Mouse (Mus musculus) myocyte (in vitro differentiated cells): Measurements from ENCODE around the gene Krtcap2. TPM values are rescaled to one million over a fixed set of nuclear protein-coding genes. Genes with fewer than 3 reads are reported as not detected.

Experiments
- H3K27me3 ChIP-seq: one replicate; pipeline ENCODE4 v1.6.1; 2011; ENCODE audit not compliant: control insufficient read depth, insufficient read depth, insufficient read length
- H3K36me3 ChIP-seq: one replicate; pipeline ENCODE4 v1.6.1; 2011; ENCODE audit not compliant: control insufficient read depth, insufficient read depth
- H3K4me2 ChIP-seq: one replicate; pipeline ENCODE4 v1.6.1; 2011; ENCODE audit warnings: low read depth, control low read depth
- H3K4me3 ChIP-seq: one replicate; pipeline ENCODE4 v1.5.1; 2011; ENCODE audit warnings: mild to moderate bottlenecking, control low read depth, moderate library complexity
- H3K79me2 ChIP-seq: one replicate; pipeline ENCODE4 v1.6.1; 2011; ENCODE audit not compliant: control insufficient read depth, insufficient read depth
- H3ac ChIP-seq: one replicate; pipeline ENCODE4 v1.6.1; 2011; ENCODE audit not compliant: control insufficient read depth, insufficient read length
- CEBPB ChIP-seq: IDR thresholded peaks from 2 replicates; pipeline ENCODE4 v1.6.1; 2011; ENCODE audit warnings: mild to moderate bottlenecking, moderate library complexity; ENCODE audit not compliant: poor library complexity, insufficient read depth, severe bottlenecking
- E2F4 ChIP-seq: IDR thresholded peaks from one replicate; pipeline ENCODE4 v1.6.1; 2011; ENCODE audit warnings: mild to moderate bottlenecking, control low read depth, moderate library complexity; ENCODE audit not compliant: insufficient read depth
- MAX ChIP-seq: IDR thresholded peaks from one replicate; pipeline ENCODE4 v1.6.1; 2011; ENCODE audit warnings: low read depth, mild to moderate bottlenecking, control low read depth
- MYOD1 ChIP-seq, 3 experiments: IDR thresholded peaks; one replicate each; pipeline ENCODE4 v1.6.1; 2011; ENCODE audit warnings: control low read depth in 2 of 3, low read depth in 2 of 3, mild to moderate bottlenecking in 2 of 3, moderate library complexity in 1 of 3; ENCODE audit not compliant: insufficient read length in 2 of 3, control insufficient read depth in 1 of 3
- MYOG ChIP-seq, 3 experiments: IDR thresholded peaks; one replicate each; pipeline ENCODE4 v1.6.1; 2011; ENCODE audit warnings: control low read depth in 2 of 3, low read depth in 2 of 3, mild to moderate bottlenecking in 2 of 3; ENCODE audit not compliant: insufficient read length in 2 of 3, control insufficient read depth in 1 of 3, insufficient read depth in 1 of 3
- POLR2A ChIP-seq: IDR thresholded peaks from one replicate; pipeline ENCODE4 v1.6.1; 2011; ENCODE audit warnings: low read depth, mild to moderate bottlenecking, control low read depth, moderate library complexity; ENCODE audit not compliant: insufficient read length
- POLR2AphosphoS2 ChIP-seq: IDR thresholded peaks from one replicate; pipeline ENCODE4 v1.6.1; 2011; ENCODE audit warnings: low read depth, control low read depth; ENCODE audit not compliant: insufficient read length
- REST ChIP-seq: IDR thresholded peaks from one replicate; pipeline ENCODE4 v1.6.1; 2011; ENCODE audit warnings: mild to moderate bottlenecking, control low read depth, moderate library complexity; ENCODE audit not compliant: insufficient read depth, insufficient read length
- SRF ChIP-seq: IDR thresholded peaks from one replicate; pipeline ENCODE4 v1.6.1; 2011; ENCODE audit warnings: low read depth; ENCODE audit not compliant: control insufficient read depth, insufficient read length
- TCF12 ChIP-seq: IDR thresholded peaks from one replicate; pipeline ENCODE4 v1.6.1; 2011; ENCODE audit warnings: mild to moderate bottlenecking, control low read depth; ENCODE audit not compliant: poor library complexity, insufficient read depth, severe bottlenecking
- TCF3 ChIP-seq: IDR thresholded peaks from one replicate; pipeline ENCODE4 v1.6.1; 2011; ENCODE audit warnings: low read depth, control low read depth; ENCODE audit not compliant: insufficient read length
- USF1 ChIP-seq: IDR thresholded peaks from one replicate; pipeline ENCODE4 v1.6.1; 2011; ENCODE audit warnings: low read depth, mild to moderate bottlenecking, control low read depth, moderate library complexity
- polyA plus RNA-seq: library from polyadenylated mRNA; unstranded; fragments of >200 nt; fragmentation: generic; extraction: Trizol; gene quantifications from one replicate; pipeline ENCODE4 v1.2.1, GENCODE M21; 2012; ENCODE audit warnings: missing spikeins

The Krtcap2 gene
- polyA plus RNA-seq, 1 experiment = 371 TPM

GRCm38 (mm10) chr3:89228180-89228549, 17.6 kb upstream of the Krtcap2 start:
- Histone ChIP-seq H3K4me3 (peak overlapping the region; percentile 22), H3K36me3 (no peaks in the 10 kb centered on the region), H3ac (no peak overlapping the region), H3K79me2 (no peaks in the 10 kb centered on the region), H3K4me2 (peak overlapping the region; percentile 70), H3K27me3 (no peaks in the 10 kb centered on the region)
- no peak for TF ChIP-seq TCF3
- TF ChIP-seq POLR2AphosphoS2 = no peak
- TF ChIP-seq MYOD1 (IDR thresholded peaks at IDR 0.05; ENCODE audit: control insufficient read depth in 1 of 3, insufficient read length in 2 of 3, low read depth in 2 of 3) = no peak
- TF ChIP-seq CEBPB = no peak
- TF ChIP-seq MAX = no peak
- TF ChIP-seq E2F4 = no peak
- no peak for TF ChIP-seq SRF
- TF ChIP-seq REST = no peak
- no peak for TF ChIP-seq USF1
- TF ChIP-seq TCF12 = no peak
- no peak for TF ChIP-seq MYOG (IDR thresholded peaks at IDR 0.05; ENCODE audit: control insufficient read depth in 1 of 3, insufficient read depth in 1 of 3, insufficient read length in 2 of 3, low read depth in 2 of 3)
- TF ChIP-seq POLR2A = no peak

- Histone ChIP-seq H3ac (no peak within 1 kb of the TSS), H3K27me3 (no peaks in the 10 kb centered on the region), H3K4me2 (peak within 1 kb of the TSS; percentile 70), H3K4me3 (peak within 1 kb of the TSS; percentile 22), H3K36me3 (no peaks in the 10 kb centered on the region), H3K79me2 (no peaks in the 10 kb centered on the region)
- no peak for TF ChIP-seq POLR2AphosphoS2
- TF ChIP-seq TCF12 = no peak
- no peak for TF ChIP-seq CEBPB
- no peak for TF ChIP-seq USF1
- no peak for TF ChIP-seq MAX
- no peak for TF ChIP-seq MYOD1 (IDR thresholded peaks at IDR 0.05; ENCODE audit: control insufficient read depth in 1 of 3, insufficient read length in 2 of 3, low read depth in 2 of 3)
- no peak for TF ChIP-seq E2F4
- TF ChIP-seq REST = no peak
- no peak for TF ChIP-seq TCF3
- no peak for TF ChIP-seq SRF
- TF ChIP-seq MYOG (IDR thresholded peaks at IDR 0.05; ENCODE audit: control insufficient read depth in 1 of 3, insufficient read depth in 1 of 3, insufficient read length in 2 of 3, low read depth in 2 of 3) = no peak
- TF ChIP-seq POLR2A = no peak
Measured at GRCm38 (mm10) chr3:89228836-89229235, 16.9 kb upstream of the Krtcap2 start, which contains the start of gene Muc1. TSS of gene Muc1 (plus strand) at chr3:89229057.

- H3K27me3 ChIP-seq = no peaks in the 10 kb centered on the region
- H3K79me2 ChIP-seq = no peaks in the 10 kb centered on the region
- no peak overlapping the region for H3ac ChIP-seq
- no peaks in the 10 kb centered on the region for H3K36me3 ChIP-seq
- H3K4me3 ChIP-seq = no peak overlapping the region
- H3K4me2 ChIP-seq = no peak overlapping the region
- TF ChIP-seq MAX (no peak), MYOD1 (IDR thresholded peaks at IDR 0.05; ENCODE audit: control insufficient read depth in 1 of 3, insufficient read length in 2 of 3, low read depth in 2 of 3) (no peak), E2F4 (no peak), POLR2A (no peak), TCF12 (no peak), SRF (no peak)
Measured at GRCm38 (mm10) chr3:89229276-89229675, 16.5 kb upstream of the Krtcap2 start.

- Histone ChIP-seq H3ac (no peak overlapping the region), H3K4me3 (no peak overlapping the region), H3K79me2 (no peaks in the 10 kb centered on the region), H3K4me2 (no peak overlapping the region), H3K27me3 (no peaks in the 10 kb centered on the region), H3K36me3 (no peaks in the 10 kb centered on the region)
- TF ChIP-seq MAX (no peak), POLR2AphosphoS2 (peak; percentile 23)
Measured at GRCm38 (mm10) chr3:89230561-89230960, 15.2 kb upstream of the Krtcap2 start.

GRCm38 (mm10) chr3:89231345-89231744, 14.4 kb upstream of the Krtcap2 start:
- H3K4me2 ChIP-seq = no peak overlapping the region
- H3K4me3 ChIP-seq = no peak overlapping the region
- no peaks in the 10 kb centered on the region for H3K79me2 ChIP-seq
- no peak overlapping the region for H3ac ChIP-seq
- H3K36me3 ChIP-seq = no peaks in the 10 kb centered on the region
- no peak for TF ChIP-seq USF1
- no peak for TF ChIP-seq E2F4
- TF ChIP-seq POLR2AphosphoS2 = no peak
- no peak for TF ChIP-seq SRF
- TF ChIP-seq TCF12 = no peak
- no peak for TF ChIP-seq MYOD1 (IDR thresholded peaks at IDR 0.05; ENCODE audit: control insufficient read depth in 1 of 3, insufficient read length in 2 of 3, low read depth in 2 of 3)
- no peak for TF ChIP-seq CEBPB
- TF ChIP-seq TCF3 = no peak
- no peak for TF ChIP-seq MYOG (IDR thresholded peaks at IDR 0.05; ENCODE audit: control insufficient read depth in 1 of 3, insufficient read depth in 1 of 3, insufficient read length in 2 of 3, low read depth in 2 of 3)
- TF ChIP-seq POLR2A = no peak
- TF ChIP-seq MAX = no peak
- TF ChIP-seq REST = no peak
- no peaks in the 10 kb centered on the region for H3K27me3 ChIP-seq
